Mouse (Mus musculus) layer of hippocampus, adult 9-10 months (tissue): Measurements from ENCODE around the gene Cnksr2.

ENCODE experiments used
- DNase-seq: peaks from one replicate; pipeline ENCODE4 v3.0.0; 2022; ENCODE audit warnings: low spot score

The Cnksr2 gene

DNA sequence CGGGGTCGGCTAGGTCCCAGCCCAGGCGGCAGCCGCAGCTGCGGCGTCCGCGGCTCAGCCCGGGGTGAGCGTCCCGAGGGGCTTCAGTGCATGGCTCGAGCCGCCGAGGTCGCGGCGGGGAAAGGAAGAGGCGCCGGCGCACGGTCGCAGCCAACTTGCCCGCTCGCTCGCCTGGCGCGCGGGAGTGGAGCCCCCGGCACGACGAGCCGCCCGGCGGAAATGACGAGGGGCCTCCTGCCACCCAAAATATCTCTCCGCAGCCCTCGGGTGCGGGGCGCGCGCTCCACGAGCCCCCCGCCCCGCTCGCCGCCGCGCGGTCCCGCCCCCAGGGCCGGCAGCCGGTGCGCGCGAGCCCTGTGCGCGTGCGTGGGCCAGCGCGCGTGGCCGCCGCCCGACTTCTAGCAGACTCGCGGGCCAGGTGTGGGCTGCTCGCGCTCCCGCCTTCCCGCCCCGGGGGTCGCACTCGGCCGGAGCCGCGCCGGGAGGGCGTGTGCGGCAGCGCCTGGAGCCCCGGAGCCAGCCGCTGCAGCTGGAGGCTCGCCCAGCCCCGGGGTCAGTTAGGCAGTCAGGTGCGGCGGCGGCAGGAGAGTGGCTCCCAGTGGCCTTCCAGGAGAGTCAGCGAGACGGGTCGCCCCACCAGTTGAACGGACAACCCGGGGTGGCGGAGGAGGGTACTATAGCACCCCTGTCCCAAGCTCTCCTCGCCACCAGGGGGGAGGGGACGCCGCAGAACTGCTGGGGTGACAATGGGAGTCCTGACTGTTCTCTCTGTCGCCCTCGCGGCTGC is at the start of gene Cnksr2:
Cnksr2 (minus strand) TSS at position 238 of the 787 bp plus-strand sequence.
- no peak for DNase-seq

DNA sequence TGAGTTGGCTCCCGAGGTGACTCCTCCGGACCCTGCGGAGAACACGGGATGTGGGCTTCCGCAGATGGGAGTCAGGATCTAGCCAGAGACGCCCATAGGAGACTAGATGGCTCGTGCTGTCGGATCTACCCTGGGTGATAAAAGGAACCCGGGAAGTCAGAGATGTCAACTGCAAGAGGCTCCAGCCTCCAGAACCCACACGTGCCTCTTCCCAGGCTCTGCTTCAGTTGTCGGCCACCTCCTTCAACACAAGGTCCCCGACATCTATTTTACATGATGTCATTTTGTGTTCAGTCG is 698 bp upstream of the Cnksr2 start:
- no peak for DNase-seq

DNA sequence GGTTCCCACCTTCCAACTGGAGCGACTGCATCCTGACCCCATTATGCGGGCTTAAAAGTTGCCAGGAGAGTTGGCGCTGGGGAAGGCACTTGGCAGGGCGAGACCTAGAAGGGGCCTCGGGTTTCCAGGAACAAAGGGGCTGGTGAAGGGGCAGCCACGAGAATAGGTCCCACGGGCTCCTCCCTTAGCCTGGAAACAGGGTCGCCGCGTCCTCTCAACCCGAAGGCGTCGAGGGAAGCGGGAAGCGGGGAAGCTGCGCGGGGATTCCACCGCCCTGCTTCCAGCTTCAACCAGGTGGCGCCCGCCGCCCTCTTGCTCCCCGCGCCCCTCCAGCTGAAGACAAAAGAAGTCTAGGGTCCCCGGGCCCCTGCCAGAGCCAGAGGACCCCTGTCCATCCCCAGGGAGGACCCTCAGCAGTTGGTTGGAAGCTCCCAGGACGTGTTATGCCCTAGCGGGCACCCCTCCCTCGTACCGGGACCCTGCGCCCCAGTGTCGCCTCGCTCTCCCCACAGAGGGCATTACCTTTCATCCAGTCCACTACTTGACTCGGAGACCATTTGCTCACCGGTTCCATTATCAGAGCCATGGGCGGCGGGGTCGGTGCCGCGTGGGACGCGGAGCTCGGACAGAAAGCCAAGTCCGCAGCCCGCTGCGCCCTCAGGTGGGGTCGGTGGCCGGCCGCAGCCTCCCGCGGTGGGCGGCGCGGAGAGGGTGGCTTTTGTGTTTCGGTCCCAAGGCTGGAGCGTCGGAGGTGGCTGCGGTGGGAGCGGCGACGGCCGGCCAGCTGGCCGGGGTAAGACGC is 638 bp downstream of the Cnksr2 start:
- DNase-seq = no peak

DNA sequence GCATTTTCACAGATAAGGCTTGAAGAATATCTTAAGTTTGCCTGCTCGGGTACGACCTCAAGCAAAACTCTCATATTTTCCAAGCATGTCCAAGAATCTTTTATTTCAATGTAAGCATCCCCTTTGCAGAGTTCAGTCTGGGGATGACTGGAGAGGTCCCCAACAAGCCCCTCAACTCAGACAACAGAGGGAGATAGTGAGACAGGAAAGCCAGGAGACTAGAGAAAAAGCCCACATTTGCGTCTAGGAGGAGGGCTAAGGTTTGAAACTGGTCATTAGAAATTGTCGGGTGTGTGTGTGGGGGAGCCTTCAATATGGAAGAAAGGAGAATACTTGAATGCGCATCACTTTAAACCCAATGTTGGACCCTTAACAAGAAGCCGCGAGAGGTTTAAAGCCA is 1.4 kb downstream of the Cnksr2 start:
- DNase-seq = no peak

DNA sequence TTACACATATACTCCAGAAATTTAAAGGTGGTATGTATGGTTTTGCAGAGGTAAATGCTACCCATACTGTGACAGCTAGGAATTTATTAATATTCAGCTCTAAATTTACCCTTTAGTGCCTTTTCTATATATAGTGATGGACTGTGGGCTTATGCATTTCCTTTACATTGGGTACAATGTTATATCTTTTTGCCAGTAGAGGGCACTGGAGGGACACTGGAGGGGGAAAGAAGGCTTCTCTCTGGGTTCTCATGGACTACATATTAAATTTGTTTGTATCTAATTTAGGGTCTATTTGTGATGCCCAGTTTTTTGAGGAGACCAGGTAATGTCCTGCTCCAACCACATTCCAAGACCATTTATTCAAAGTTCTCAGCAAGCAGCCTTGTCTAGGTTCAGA is 91.4 kb downstream of the Cnksr2 start:
- DNase-seq = no peak

DNA sequence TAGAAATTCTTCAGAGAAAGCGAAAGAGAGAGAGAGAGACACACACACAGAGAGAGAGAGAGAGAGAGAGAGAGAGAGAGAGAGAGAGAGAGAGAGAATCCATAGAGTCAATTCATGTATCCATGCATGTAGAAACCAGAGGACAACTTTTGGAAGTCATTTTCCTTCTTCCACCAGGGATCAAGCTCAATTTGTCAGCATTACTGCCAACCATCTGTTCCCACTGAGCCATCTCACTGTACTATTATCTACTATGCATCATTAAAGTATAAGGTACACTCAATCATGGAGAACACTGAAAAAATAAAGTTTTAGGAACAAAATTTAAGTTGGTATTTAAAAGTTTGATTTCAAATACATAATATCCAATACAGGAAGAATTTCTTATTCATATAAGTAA is 93.8 kb downstream of the Cnksr2 start:
- DNase-seq = no peak

DNA sequence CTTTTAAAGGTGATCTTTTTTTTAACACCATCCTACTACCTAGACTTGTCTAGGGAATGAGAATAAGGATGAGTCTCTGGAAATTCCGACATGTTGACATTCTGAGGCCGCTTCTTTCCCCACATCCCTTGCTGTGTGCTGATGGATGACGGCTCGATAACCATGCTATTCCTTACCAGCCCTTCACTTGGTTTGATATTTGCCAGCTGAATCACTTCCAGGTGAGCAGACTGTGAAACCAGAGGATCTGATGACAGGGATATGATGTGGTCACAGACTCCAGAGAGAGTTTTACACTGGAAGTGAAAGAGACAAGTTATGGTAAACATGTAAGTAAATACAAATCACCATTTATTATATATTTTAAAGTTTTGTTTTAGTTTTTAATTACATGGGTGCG is 98.0 kb downstream of the Cnksr2 start:
- no peak for DNase-seq

DNA sequence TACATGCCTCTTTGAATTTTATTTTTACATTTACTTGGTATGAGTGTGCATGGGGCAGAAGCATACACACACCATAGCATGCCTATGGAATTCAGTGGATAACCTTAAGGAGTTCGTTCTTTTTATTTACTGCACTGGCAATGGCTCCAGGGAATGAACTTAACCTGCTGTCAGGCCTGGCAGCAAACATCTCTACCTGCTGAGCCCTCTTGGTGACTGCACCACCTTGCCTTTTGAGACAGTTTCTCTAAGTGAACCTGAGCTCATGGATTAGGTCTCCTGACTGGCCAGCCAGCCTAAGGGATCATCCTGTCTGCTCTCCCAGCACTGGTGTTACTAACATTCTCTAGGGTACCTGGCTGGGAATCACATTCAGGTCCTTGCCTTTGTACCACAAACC is 106.5 kb downstream of the Cnksr2 start:
- no peak for DNase-seq

DNA sequence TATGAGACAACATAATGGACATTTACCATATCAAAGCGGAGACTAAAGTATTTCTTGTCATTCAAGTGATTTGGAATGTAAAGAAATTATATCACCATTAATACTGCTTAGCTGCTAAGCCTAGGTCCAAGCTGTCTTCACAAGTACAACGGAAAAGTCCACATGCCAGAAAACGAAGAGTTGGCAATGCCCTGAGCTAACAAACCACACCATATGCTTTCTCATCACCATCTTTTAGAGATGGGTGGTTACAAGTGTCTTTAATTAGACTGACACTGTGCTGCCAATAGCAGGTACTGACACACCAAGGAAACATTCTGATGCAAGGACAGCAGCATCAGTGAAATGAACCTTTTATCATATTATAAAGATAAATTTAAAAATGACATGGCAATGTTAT is 123.0 kb downstream of the Cnksr2 start:
- no peak for DNase-seq

DNA sequence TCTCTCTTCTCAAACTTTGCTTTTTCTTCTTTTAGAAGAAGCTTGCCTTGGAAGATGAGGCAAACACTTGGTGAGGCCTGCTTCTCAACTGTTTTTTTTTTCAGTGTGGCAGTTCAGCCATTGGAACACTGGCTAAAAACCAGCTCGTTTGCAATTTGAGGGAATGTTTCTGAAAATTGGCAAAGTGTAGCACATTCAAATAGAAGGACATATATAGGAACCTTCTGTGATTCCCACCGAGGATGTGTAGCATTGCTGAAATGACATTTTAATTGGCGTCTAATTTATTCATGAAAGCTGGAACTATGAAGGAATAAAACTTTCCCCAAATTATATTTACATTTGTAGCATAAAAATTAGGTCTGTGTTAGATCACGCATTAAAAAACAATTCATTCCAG is 213.1 kb downstream of the Cnksr2 start:
- DNase-seq = no peak

DNA sequence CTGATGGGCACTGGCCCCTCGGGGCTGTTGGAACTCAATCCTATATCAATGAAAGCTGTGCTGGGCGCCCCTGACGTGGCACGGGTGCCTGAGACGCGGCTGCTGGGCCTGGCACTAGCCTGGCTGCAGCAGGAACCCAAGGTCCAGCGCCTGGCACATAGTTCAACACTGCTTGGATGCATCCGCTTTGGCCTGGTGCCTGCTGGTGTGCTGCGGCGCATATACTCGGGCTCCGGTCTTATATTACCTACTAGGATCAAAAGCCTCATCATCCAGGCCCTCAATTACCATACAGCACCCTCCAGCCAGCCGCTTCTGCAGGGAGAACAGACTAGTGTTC is 224.2 kb downstream of the Cnksr2 start:
- no peak for DNase-seq

DNA sequence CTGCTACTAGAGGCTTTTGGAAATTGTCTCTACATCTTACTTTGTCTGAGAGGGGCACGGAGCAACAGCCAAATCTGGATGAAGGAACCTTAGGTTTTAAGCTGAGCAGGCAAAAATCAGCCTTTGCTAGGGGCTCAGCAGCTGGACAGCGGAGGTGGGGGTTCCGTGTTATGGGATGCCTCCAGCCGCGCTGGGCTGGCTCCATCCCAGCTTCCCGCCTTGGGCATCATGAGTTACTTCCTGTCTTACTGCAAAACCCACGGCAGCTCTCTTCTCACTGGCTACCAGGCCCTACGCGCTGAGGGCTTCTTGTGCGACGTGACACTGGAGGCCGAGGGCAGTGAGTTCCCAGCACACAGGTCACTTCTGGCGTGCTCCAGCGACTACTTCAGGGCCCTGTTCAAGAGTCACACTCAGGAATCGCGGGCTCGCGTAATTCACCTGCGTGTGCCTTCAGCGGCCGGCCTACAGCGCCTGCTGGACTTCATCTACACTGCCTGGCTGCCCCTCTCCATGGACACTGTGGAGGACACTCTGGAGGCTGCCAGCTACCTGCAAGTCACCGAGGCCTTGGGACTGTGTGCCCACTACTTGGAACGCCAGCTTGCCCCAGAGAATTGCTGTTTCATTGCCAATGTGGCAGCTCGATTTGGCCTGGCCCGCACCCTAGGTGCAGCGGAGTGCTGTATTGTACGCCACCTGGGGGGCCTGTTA is 224.7 kb downstream of the Cnksr2 start, which contains the start of gene Klhl34:
Klhl34 (plus strand) TSS at position 229 of the 714 bp plus-strand sequence.
- no peak for DNase-seq

DNA sequence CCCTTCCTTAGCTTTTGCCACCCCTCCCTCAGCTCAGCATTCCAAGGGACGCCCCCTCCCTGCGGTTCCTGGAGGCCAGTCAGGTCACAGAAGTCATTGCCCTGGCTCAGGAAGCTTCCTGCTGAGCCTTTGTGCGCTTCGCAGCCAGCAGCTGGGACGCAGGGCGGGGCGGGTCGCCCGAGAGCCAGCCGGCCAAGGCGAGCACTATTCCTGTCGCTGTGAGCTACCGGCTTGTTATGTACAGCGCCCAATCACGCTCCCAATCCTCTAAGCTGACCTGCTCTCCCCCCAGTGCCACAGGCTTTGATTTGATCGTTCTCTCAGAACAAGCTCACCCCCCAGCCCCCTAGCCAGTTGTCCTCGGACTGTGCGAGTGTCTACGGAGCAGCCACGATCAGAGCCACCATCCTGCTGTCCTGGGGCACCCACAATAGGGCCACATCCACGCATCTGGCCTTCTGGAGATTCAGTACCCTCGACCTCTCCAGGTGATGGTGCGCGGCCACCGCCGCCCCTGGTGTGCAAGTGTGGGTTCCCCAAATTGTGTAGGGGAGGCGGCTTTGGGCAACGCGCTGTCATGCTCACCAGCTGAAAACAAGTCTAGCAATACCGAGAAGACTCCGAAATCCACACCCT is 225.4 kb downstream of the Cnksr2 start:
- no peak for DNase-seq

DNA sequence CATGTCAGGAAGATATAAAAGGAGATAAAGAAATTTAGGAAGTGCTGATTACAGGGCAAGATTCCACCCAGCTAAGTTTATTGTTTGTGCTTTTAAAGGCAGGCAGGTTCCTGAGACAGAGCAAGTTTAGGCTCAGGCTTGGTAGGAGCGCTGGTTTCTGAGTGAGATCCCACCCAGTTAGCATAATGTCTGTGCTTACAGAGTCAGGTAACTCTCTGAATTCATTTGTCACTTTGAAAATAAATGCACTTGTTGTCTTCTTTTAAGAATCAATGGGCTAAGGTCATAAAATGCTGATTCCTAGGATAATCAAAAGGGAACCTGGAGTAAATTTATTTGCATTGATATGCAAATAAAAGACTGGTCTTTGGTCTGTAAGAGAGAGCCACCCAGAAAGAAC is 233.4 kb downstream of the Cnksr2 start:
- no peak for DNase-seq

DNA sequence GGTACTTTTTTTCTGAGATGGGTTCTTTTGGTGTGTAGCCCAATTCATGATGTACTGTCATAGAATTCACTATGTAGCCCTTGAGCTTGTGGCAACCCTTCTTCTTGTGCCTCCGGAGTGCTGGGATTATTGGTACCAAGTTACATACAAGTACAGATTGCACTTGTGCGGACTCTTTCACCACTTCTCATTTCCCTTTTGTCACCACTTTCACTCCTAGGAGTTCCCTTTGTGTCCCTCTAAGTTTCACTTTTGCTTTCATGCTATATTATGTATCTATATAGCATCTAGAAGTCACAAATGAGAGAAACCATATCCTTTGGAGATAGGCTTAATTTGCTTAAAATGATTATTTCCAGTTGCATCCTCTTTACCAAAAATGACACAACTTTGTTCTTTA is 241.4 kb downstream of the Cnksr2 start:
- no peak for DNase-seq
